Mouse (Mus musculus) forebrain, embryonic 13.5 days (tissue): ENCODE results near the gene Dpf3. TPM values are rescaled to one million over a fixed set of nuclear protein-coding genes. Genes with fewer than 3 reads are reported as not detected.

Source experiments
- ATAC-seq: fragments of 200-750 bp; cut with Nextera tagmentation; 2 replicates; pipeline ENCODE4 v1.8.0; 2017
- H3K27ac ChIP-seq: fragments of 300-500 bp; sonication (generic); 2 replicates; pipeline ENCODE4 v1.5.1; 2015; ENCODE audit warnings: inconsistent platforms, mild to moderate bottlenecking, moderate library complexity
- H3K27me3 ChIP-seq: fragments of 300-500 bp; sonication (generic); 2 replicates; pipeline ENCODE4 v1.6.1; 2015; ENCODE audit warnings: mild to moderate bottlenecking, inconsistent platforms
- H3K36me3 ChIP-seq: fragments of 300-500 bp; sonication (generic); 2 replicates; pipeline ENCODE4 v1.6.1; 2015; ENCODE audit warnings: mild to moderate bottlenecking, inconsistent platforms; ENCODE audit not compliant: poor library complexity, severe bottlenecking
- H3K4me1 ChIP-seq: fragments of 300-500 bp; sonication (generic); 2 replicates; pipeline ENCODE4 v1.6.1; 2015; ENCODE audit warnings: inconsistent platforms
- H3K4me2 ChIP-seq: fragments of 300-500 bp; sonication (generic); 2 replicates; pipeline ENCODE4 v1.6.1; 2015; ENCODE audit warnings: inconsistent platforms, mild to moderate bottlenecking, moderate library complexity
- H3K4me3 ChIP-seq: fragments of 300-500 bp; sonication (generic); 2 replicates; pipeline ENCODE4 v1.5.1; 2015; ENCODE audit warnings: mild to moderate bottlenecking, inconsistent platforms
- H3K9ac ChIP-seq: fragments of 300-500 bp; sonication (generic); 2 replicates; pipeline ENCODE4 v1.6.1; 2015; ENCODE audit warnings: mild to moderate bottlenecking, inconsistent platforms
- H3K9me3 ChIP-seq: fragments of 300-500 bp; sonication (generic); replicated peaks from 2 replicates; pipeline ENCODE4 v1.6.1; 2016; ENCODE audit warnings: inconsistent platforms
- WGBS: fragments of 180-500 bp; shearing (Covaris S2); methylation state at CpG from one replicate; pipeline ENCODE4 v1.1.7; 2015; 5-methylcytosine and 5-hydroxymethylcytosine counted together
- polyA plus RNA-seq: library from polyadenylated mRNA; unstranded; fragments of >200 nt; fragmentation: Nextera tagmentation; extraction: Ambion mirVana; gene quantifications from 2 replicates; pipeline ENCODE4 v1.2.1, GENCODE M21; 2015

Gene Dpf3
- polyA plus RNA-seq, 1 experiment from 2014 or later = 9.0 TPM

- 90% methylated on average over 7 of the region's 7 CpGs for WGBS
- Histone ChIP-seq H3K4me1 (no peaks in the 10 kb centered on the region), H3K9ac (no peak overlapping the region), H3K27me3 (no peaks in the 10 kb centered on the region), H3K9me3 (no peaks in the 10 kb centered on the region), H3K4me2 (no peak overlapping the region), H3K36me3 (no peaks in the 10 kb centered on the region), H3K27ac (no peak overlapping the region), H3K4me3 (no peak overlapping the region)
- no peak for ATAC-seq
These were observed 61.8 kb downstream of the Dpf3 start for GRCm38 (mm10) chr12:83425736-83426135.

GRCm38 (mm10) chr12:83424720-83425444, 62.6 kb downstream of the Dpf3 start:
- H3K36me3 ChIP-seq = no peaks in the 10 kb centered on the region
- no peaks in the 10 kb centered on the region for H3K9me3 ChIP-seq
- 55% methylated on average over 11 of the region's 11 CpGs for WGBS
- no peaks in the 10 kb centered on the region for H3K27me3 ChIP-seq
- H3K27ac ChIP-seq = no peak overlapping the region
- H3K4me1 ChIP-seq = no peaks in the 10 kb centered on the region
- H3K4me3 ChIP-seq = no peak overlapping the region
- no peak for ATAC-seq
- no peak overlapping the region for H3K9ac ChIP-seq
- H3K4me2 ChIP-seq = no peak overlapping the region

GRCm38 (mm10) chr12:83424086-83424719, 63.3 kb downstream of the Dpf3 start:
- Histone ChIP-seq H3K4me3 (no peak overlapping the region), H3K9ac (no peak overlapping the region), H3K4me1 (no peaks in the 10 kb centered on the region), H3K4me2 (no peak overlapping the region), H3K9me3 (no peaks in the 10 kb centered on the region), H3K36me3 (no peaks in the 10 kb centered on the region), H3K27ac (no peak overlapping the region), H3K27me3 (no peaks in the 10 kb centered on the region)
- ATAC-seq = no peak
- 79% methylated on average over 12 of the region's 12 CpGs for WGBS

- no peak for ATAC-seq
- 89% methylated on average over 5 of the region's 5 CpGs for WGBS
- Histone ChIP-seq H3K9ac (no peak overlapping the region), H3K27ac (no peak overlapping the region), H3K9me3 (no peaks in the 10 kb centered on the region), H3K27me3 (no peaks in the 10 kb centered on the region), H3K4me3 (no peak overlapping the region), H3K36me3 (no peaks in the 10 kb centered on the region), H3K4me1 (no peaks in the 10 kb centered on the region), H3K4me2 (no peak overlapping the region)
These were observed 67.2 kb downstream of the Dpf3 start for GRCm38 (mm10) chr12:83420346-83420745.

GRCm38 (mm10) chr12:83415207-83415606, 72.3 kb downstream of the Dpf3 start:
- no peak overlapping the region for H3K9ac ChIP-seq
- H3K27me3 ChIP-seq = no peaks in the 10 kb centered on the region
- ATAC-seq = no peak
- H3K36me3 ChIP-seq = no peaks in the 10 kb centered on the region
- WGBS = 84% methylated on average over 4 of the region's 4 CpGs
- no peak overlapping the region for H3K4me2 ChIP-seq
- H3K9me3 ChIP-seq = no peaks in the 10 kb centered on the region
- no peak overlapping the region for H3K27ac ChIP-seq
- peaks cover 5% of the 10 kb centered on the region; the same call in 1 of the 2 replicates for H3K4me1 ChIP-seq
- H3K4me3 ChIP-seq = no peak overlapping the region

- H3K27me3 ChIP-seq = no peaks in the 10 kb centered on the region
- no peak overlapping the region for H3K4me2 ChIP-seq
- no peak overlapping the region for H3K9ac ChIP-seq
- H3K9me3 ChIP-seq = no peaks in the 10 kb centered on the region
- H3K27ac ChIP-seq = no peak overlapping the region
- H3K4me3 ChIP-seq = no peak overlapping the region
- no peaks in the 10 kb centered on the region for H3K36me3 ChIP-seq
- ATAC-seq = no peak
- peaks cover 5% of the 10 kb centered on the region; the same call in 1 of the 2 replicates for H3K4me1 ChIP-seq
- 88% methylated on average over 5 of the region's 5 CpGs for WGBS
These were observed 73.8 kb downstream of the Dpf3 start for GRCm38 (mm10) chr12:83413684-83414083.

DNA sequence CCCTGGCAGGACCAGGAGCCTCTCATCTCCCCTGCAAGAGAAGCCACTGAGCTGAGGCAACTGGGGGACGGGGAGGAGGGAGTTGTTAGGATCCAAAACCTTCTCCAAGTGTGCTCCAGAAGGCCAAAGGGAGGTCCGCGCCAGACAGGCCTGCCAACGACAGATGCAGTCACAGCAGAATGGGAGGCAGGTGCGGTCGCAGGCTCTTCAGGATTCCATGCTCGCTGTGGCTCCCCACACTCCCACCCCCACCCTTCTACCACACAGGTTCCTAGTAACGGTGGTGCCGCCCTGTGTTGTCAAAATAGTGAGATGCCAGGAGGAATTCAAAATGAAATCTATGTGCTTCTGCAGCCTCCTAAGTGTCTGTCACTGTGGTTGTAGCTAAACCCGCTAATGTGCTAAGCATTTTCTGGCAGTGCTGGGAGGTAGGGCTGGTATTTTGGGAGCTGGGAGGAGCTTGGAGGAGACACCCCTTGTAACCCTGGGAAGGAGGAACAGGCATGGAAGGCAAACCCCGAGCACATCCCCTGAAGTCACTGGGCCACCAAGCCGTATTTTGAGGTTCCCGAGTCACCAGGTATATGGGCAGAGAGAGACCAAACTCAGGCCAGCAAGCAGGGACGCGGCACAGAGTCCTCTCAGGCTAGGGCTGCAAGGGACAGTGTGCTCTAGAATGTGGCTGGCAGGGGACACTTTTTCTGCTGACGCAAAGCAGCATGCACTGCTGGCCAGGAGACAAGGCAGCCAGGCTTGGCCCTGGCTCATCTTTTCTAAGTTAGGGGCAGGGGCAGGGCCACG, 75.6 kb downstream of the Dpf3 start:
- Histone ChIP-seq H3K4me2 (no peak overlapping the region), H3K27me3 (no peaks in the 10 kb centered on the region), H3K9me3 (no peaks in the 10 kb centered on the region), H3K36me3 (no peaks in the 10 kb centered on the region), H3K27ac (0 out of 2 replicates have a peak overlapping the region, but pooled peaks have one; percentile 31), H3K9ac (no peak overlapping the region), H3K4me1 (peaks cover 5% of the 10 kb centered on the region; the same call in 1 of the 2 replicates), H3K4me3 (no peak overlapping the region)
- peak; percentile 70 for ATAC-seq
- whole genome bisulfite sequencing = 64% methylated on average over 17 of the region's 17 CpGs

- H3K4me2 ChIP-seq = no peak overlapping the region
- peaks cover 5% of the 10 kb centered on the region; the same call in 1 of the 2 replicates for H3K4me1 ChIP-seq
- no peak overlapping the region for H3K27ac ChIP-seq
- H3K9me3 ChIP-seq = no peaks in the 10 kb centered on the region
- no peaks in the 10 kb centered on the region for H3K36me3 ChIP-seq
- H3K27me3 ChIP-seq = no peaks in the 10 kb centered on the region
- no peak overlapping the region for H3K4me3 ChIP-seq
- no peak for ATAC-seq
- WGBS = 74% methylated on average over 5 of the region's 5 CpGs
- H3K9ac ChIP-seq = no peak overlapping the region
These were observed 76.5 kb downstream of the Dpf3 start for GRCm38 (mm10) chr12:83411032-83411431.

- H3K4me1 ChIP-seq = no peaks in the 10 kb centered on the region
- 90% methylated on average over 12 of the region's 12 CpGs for WGBS
- no peaks in the 10 kb centered on the region for H3K9me3 ChIP-seq
- ATAC-seq = no peak
- H3K9ac ChIP-seq = no peak overlapping the region
- no peaks in the 10 kb centered on the region for H3K36me3 ChIP-seq
- H3K27ac ChIP-seq = no peak overlapping the region
- no peak overlapping the region for H3K4me2 ChIP-seq
- H3K4me3 ChIP-seq = no peak overlapping the region
- H3K27me3 ChIP-seq = no peaks in the 10 kb centered on the region
These were observed 82.0 kb downstream of the Dpf3 start for GRCm38 (mm10) chr12:83405374-83406125.

DNA sequence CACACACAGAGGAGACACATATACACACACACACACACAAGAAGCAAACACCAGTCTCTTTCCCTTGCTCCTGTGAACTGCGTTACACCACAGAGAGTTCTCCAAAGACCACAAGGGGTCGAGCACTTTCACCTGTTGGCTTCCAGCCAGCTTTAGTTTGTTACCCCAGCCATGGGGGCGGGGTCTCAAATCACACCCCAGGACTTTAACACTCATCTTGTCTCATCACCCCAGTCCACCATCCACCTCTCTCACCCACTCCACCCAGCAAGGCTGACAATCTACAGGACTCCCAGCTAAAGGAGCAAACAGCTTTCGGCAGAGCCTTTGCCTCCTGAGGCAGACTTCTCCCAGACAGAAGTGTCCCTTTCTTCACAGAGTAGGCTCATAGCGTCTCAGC, 85.2 kb downstream of the Dpf3 start:
- 76% methylated on average over 5 of the region's 5 CpGs for WGBS
- H3K4me3 ChIP-seq = no peak overlapping the region
- no peak overlapping the region for H3K27ac ChIP-seq
- no peak overlapping the region for H3K4me2 ChIP-seq
- H3K36me3 ChIP-seq = no peaks in the 10 kb centered on the region
- no peak for ATAC-seq
- H3K27me3 ChIP-seq = no peaks in the 10 kb centered on the region
- H3K9me3 ChIP-seq = no peaks in the 10 kb centered on the region
- no peaks in the 10 kb centered on the region for H3K4me1 ChIP-seq
- no peak overlapping the region for H3K9ac ChIP-seq

DNA sequence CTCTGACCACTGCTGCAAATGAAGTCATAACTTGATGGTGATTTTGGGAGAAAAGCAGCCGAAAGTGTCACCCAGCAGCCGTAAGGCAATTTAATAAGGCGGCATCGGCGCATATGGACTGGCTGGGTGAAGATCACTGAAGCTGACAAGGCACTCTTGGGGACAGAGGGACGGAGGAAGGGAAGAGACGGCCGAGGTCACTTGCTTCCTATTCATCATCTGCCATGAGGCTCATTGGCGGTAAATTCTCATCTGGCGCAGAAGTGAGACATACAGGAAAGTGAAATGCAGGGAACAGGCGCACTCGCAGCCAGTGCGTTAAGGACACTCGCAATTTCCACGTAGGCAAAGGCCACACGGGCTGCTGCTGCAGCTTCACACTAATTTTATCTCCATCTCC, 95.5 kb downstream of the Dpf3 start:
- Histone ChIP-seq H3K9me3 (no peaks in the 10 kb centered on the region), H3K27ac (no peak overlapping the region), H3K4me2 (no peak overlapping the region), H3K27me3 (no peaks in the 10 kb centered on the region), H3K36me3 (no peaks in the 10 kb centered on the region), H3K9ac (no peak overlapping the region), H3K4me1 (no peaks in the 10 kb centered on the region), H3K4me3 (no peak overlapping the region)
- 93% methylated on average over 16 of the region's 16 CpGs for WGBS
- no peak for ATAC-seq
